8 mouse cellular contexts compared by ENCODE assay signal in genomic region chr9:101073041-101073986, GRCm38 (mm10). TPM values are rescaled to one million over a fixed set of nuclear protein-coding genes. Genes with fewer than 3 reads are reported as not detected.
A peak's percentile ranks its signal among the peaks of the same experiment; 100 is the strongest.
DNase-seq lines count a peak whose midpoint lies in the region; ATAC-seq lines count a peak whose summit lies in the region.

No protein-coding gene starts in this region.

- H3K9ac ChIP-seq in heart, embryonic 16.5 days (ENCODE audit: low read length) = peak overlapping the region; percentile 96
- peak overlapping the region; percentile 99 for H3K9ac ChIP-seq in liver, embryonic 15.5 days
- H3K9ac ChIP-seq in neural tube, embryonic 12.5 days = peak overlapping the region; percentile 97

- ATAC-seq in heart, embryonic 16.5 days (replicated peaks; ENCODE audit: extremely low read depth, insufficient read depth, low FRiP score) = peak; percentile 93
- peak; percentile 88 for ATAC-seq in liver, embryonic 15.5 days (ENCODE audit: insufficient read depth)
- peak; percentile 94 for ATAC-seq in neural tube, embryonic 12.5 days (ENCODE audit: low FRiP score, low read depth)

- H3K27me3 ChIP-seq in forebrain, embryonic 10.5 days (ENCODE audit: poor library complexity, severe bottlenecking) = no peaks in the 10 kb centered on the region
- H3K27me3 ChIP-seq in heart, embryonic 16.5 days (ENCODE audit: control insufficient read depth, insufficient read depth, low read length) = no peaks in the 10 kb centered on the region
- no peaks in the 10 kb centered on the region for H3K27me3 ChIP-seq in liver, embryonic 15.5 days
- H3K27me3 ChIP-seq in neural tube, embryonic 12.5 days (replicated peaks) = no peaks in the 10 kb centered on the region

- H3K27ac ChIP-seq in forebrain, embryonic 10.5 days = peak overlapping the region; percentile 99
- peak overlapping the region; percentile 96 for H3K27ac ChIP-seq in heart, embryonic 16.5 days (ENCODE audit: low read length)
- H3K27ac ChIP-seq in liver, embryonic 15.5 days (replicated peaks) = peak overlapping the region; percentile 99
- peak overlapping the region; percentile 28; the same call in 1 of the 2 replicates for H3K27ac ChIP-seq in neural tube, embryonic 12.5 days

- H3K36me3 ChIP-seq in forebrain, embryonic 10.5 days (replicated peaks) = peaks cover 1% of the 10 kb centered on the region; the same call in 1 of the 2 replicates
- H3K36me3 ChIP-seq in heart, embryonic 16.5 days (ENCODE audit: control insufficient read depth, insufficient read depth) = no peaks in the 10 kb centered on the region
- H3K36me3 ChIP-seq in liver, embryonic 15.5 days (replicated peaks) = no peaks in the 10 kb centered on the region
- H3K36me3 ChIP-seq in neural tube, embryonic 12.5 days = no peaks in the 10 kb centered on the region

- WGBS in forebrain, embryonic 10.5 days = 2% methylated on average over 61 of the region's 65 CpGs
- 1% methylated on average over 61 of the region's 65 CpGs for WGBS in heart, embryonic 16.5 days
- under 1% methylated on average over 63 of the region's 65 CpGs for WGBS in liver, embryonic 15.5 days (ENCODE audit: insufficient replicate concordance)
- WGBS in neural tube, embryonic 12.5 days = 2% methylated on average over 59 of the region's 65 CpGs

- DNase-seq in CD8-positive naive resting alpha-beta T cell, adult 2 months (ENCODE audit: low read depth in 2 of 2, low spot score in 2 of 2) = peak; percentile 94 to 95
- DNase-seq in c-Kit-positive CD71-negative TER-119-negative erythroid progenitor cells, embryonic 14.5 days (ENCODE audit: low read depth) = peak; percentile 96
- peak; percentile 99 for DNase-seq in forebrain, embryonic 10.5 days (ENCODE audit: extremely low spot score, low spot score)
- DNase-seq in kidney, postnatal 36 days = peak; percentile 99 to 100
- DNase-seq in telencephalon, adult 2 months (ENCODE audit: low read depth, low spot score) = peak; percentile 98

- H3K4me1 ChIP-seq in forebrain, embryonic 10.5 days = peaks cover 36% of the 10 kb centered on the region
- H3K4me1 ChIP-seq in heart, embryonic 16.5 days (ENCODE audit: control insufficient read depth, insufficient read depth, low read length) = peaks cover 14% of the 10 kb centered on the region
- H3K4me1 ChIP-seq in liver, embryonic 15.5 days (replicated peaks) = peaks cover 27% of the 10 kb centered on the region
- peaks cover 15% of the 10 kb centered on the region for H3K4me1 ChIP-seq in neural tube, embryonic 12.5 days

- H3K4me2 ChIP-seq in heart, embryonic 16.5 days (ENCODE audit: low read depth, low read length) = peak overlapping the region; percentile 86
- peak overlapping the region; percentile 96 for H3K4me2 ChIP-seq in liver, embryonic 15.5 days
- H3K4me2 ChIP-seq in neural tube, embryonic 12.5 days (replicated peaks) = peak overlapping the region; percentile 95

- H3K9me3 ChIP-seq in forebrain, embryonic 10.5 days = peaks cover 3% of the 10 kb centered on the region; the same call in 1 of the 2 replicates
- 0 out of 2 replicates have a peak, but pooled peaks cover 2% of the 10 kb centered on the region for H3K9me3 ChIP-seq in heart, embryonic 16.5 days (replicated peaks; ENCODE audit: control insufficient read depth, low read length)
- H3K9me3 ChIP-seq in liver, embryonic 15.5 days (replicated peaks) = no peaks in the 10 kb centered on the region
- no peaks in the 10 kb centered on the region for H3K9me3 ChIP-seq in neural tube, embryonic 12.5 days

- H3K4me3 ChIP-seq in forebrain, embryonic 10.5 days = peak overlapping the region; percentile 76
- H3K4me3 ChIP-seq in heart, embryonic 16.5 days (ENCODE audit: low read length) = peak overlapping the region; percentile 97
- peak overlapping the region; percentile 98 for H3K4me3 ChIP-seq in liver, embryonic 15.5 days (replicated peaks)
- H3K4me3 ChIP-seq in neural tube, embryonic 12.5 days = peak overlapping the region; percentile 97

RNA-seq across cellular contexts. Expression of gene Msl2, which starts 0.6 kb away (rescaled TPM):
- polyA plus RNA-seq in forebrain, embryonic 10.5 days (2016; fragmentation: Nextera tagmentation; extraction: Ambion mirVana) = 3.4 and 4.0 TPM in 2 replicates
- 2.4 and 2.9 TPM in 2 replicates for polyA plus RNA-seq in heart, embryonic 16.5 days (2015; fragmentation: Nextera tagmentation; extraction: Ambion mirVana)
- polyA plus RNA-seq in liver, embryonic 15.5 days (2015; fragmentation: Nextera tagmentation; extraction: Ambion mirVana) = 2.2 and 2.4 TPM in 2 replicates
- 7.6 and 8.8 TPM in 2 replicates for polyA plus RNA-seq in neural tube, embryonic 12.5 days (2016; fragmentation: Nextera tagmentation; extraction: Ambion mirVana)

RNA-seq across cellular contexts. Expression of gene Pccb, which starts 38.6 kb away (rescaled TPM):
- 12.3 and 14.1 TPM in 2 replicates for polyA plus RNA-seq in forebrain, embryonic 10.5 days (2016; fragmentation: Nextera tagmentation; extraction: Ambion mirVana)
- polyA plus RNA-seq in heart, embryonic 16.5 days (2015; fragmentation: Nextera tagmentation; extraction: Ambion mirVana) = 24.9 and 25.2 TPM in 2 replicates
- polyA plus RNA-seq in liver, embryonic 15.5 days (2015; fragmentation: Nextera tagmentation; extraction: Ambion mirVana) = 7.5 and 8.4 TPM in 2 replicates
- 17.0 and 17.7 TPM in 2 replicates for polyA plus RNA-seq in neural tube, embryonic 12.5 days (2016; fragmentation: Nextera tagmentation; extraction: Ambion mirVana)

Comparison
In these comparisons a context has a peak if more than half of its experiments do, and no peak if none do; other contexts are left out.
1. Peak in every context shown above with its lines: DNase-seq, ATAC-seq, H3K4me3 ChIP-seq and H3K27ac ChIP-seq.
2. H3K27ac ChIP-seq: peak in every context shown above with its lines; median percentile 99 in forebrain, embryonic 10.5 days; 99 in liver, embryonic 15.5 days; 96 in heart, embryonic 16.5 days; 28 in neural tube, embryonic 12.5 days.